Mouse (Mus musculus): ENCODE data around the gene Krt34. TPM values are rescaled to one million over a fixed set of nuclear protein-coding genes. Genes with fewer than 3 reads are reported as not detected.

The Krt34 gene
- polyA plus RNA-seq, 1 experiment from 2014 or later = not detected

- H3K4me1 ChIP-seq = no peaks in the 10 kb centered on the region
- ATAC-seq (ENCODE audit: insufficient number of reproducible peaks, insufficient read depth, low FRiP score, low TSS enrichment) = no peak
- no peak within 1 kb of the TSS for H3K27ac ChIP-seq
- no peaks in the 10 kb centered on the region for H3K36me3 ChIP-seq
- H3K4me2 ChIP-seq (replicated peaks) = 0 out of 2 replicates have a peak within 1 kb of the TSS, but pooled peaks have one; percentile 5
- no peak within 1 kb of the TSS for H3K4me3 ChIP-seq
- WGBS = 26% methylated on average over 26 of the region's 26 CpGs
- peaks cover 28% of the 10 kb centered on the region for H3K27me3 ChIP-seq
- no peaks in the 10 kb centered on the region for H3K9me3 ChIP-seq
- no peak within 1 kb of the TSS for H3K9ac ChIP-seq
These were observed 47.6 kb downstream of the Krt34 start, which contains the start of gene Krtap17-1 for GRCm38 (mm10) chr11:99993620-99994383. TSS of gene Krtap17-1 (minus strand) at chr11:99993994.

DNA sequence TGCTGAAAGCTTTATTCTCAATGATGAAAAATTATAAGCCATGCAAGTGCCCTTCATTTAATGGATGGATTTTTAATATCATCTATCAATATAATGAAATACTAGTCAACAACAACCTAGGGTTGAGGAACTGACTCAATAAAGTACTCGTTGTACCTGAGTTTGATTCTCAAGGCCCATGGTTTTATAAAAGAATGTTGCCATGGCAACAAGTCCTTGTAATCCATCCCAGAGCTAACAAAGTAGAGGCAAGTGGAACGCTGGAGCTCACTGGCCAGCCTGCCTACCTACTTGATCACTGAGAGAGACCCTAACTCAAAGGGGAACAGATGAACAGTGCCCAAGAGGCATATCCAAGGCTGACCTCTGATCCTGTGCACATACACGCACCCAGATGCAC lies 50.8 kb downstream of the Krt34 start:
- ATAC-seq (ENCODE audit: insufficient number of reproducible peaks, insufficient read depth, low FRiP score, low TSS enrichment) = no peak
- Histone ChIP-seq H3K27ac (no peak overlapping the region), H3K4me2 (replicated peaks) (no peak overlapping the region), H3K9me3 (no peaks in the 10 kb centered on the region), H3K36me3 (no peaks in the 10 kb centered on the region), H3K4me1 (no peaks in the 10 kb centered on the region), H3K4me3 (no peak overlapping the region), H3K27me3 (peaks cover 28% of the 10 kb centered on the region), H3K9ac (no peak overlapping the region)
- 82% methylated on average over 3 of the region's 3 CpGs for WGBS

DNA sequence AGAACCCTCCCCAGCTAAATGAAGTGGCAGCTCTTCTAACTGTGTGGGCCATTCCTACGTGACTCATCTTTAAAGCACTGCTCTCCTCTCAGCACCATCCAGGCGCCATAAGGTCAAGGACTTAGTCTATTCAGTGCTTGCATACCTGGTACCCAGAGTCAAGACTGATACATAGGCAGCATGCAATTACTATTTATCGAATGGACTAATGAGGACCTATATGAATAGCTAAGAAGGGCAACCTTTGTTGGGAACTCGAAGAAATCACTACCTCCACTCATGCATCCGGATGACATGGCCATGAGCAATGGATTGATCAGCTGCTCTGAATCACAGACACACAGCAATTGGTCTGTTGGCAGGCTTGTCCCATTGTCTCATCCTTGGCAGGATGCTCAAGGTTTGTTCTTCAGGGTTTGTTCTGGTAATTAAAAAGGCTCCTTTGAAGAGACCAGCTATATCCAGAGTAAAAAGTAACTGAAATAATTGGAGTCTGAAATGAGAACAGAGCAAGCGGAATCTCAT lies 51.4 kb downstream of the Krt34 start:
- Histone ChIP-seq H3K4me2 (replicated peaks) (no peak overlapping the region), H3K36me3 (no peaks in the 10 kb centered on the region), H3K27me3 (peaks cover 24% of the 10 kb centered on the region), H3K9me3 (no peaks in the 10 kb centered on the region), H3K4me3 (no peak overlapping the region), H3K4me1 (no peaks in the 10 kb centered on the region), H3K27ac (no peak overlapping the region), H3K9ac (no peak overlapping the region)
- no peak for ATAC-seq (ENCODE audit: insufficient number of reproducible peaks, insufficient read depth, low FRiP score, low TSS enrichment)
- 84% methylated on average over 6 of the region's 6 CpGs for WGBS

- Histone ChIP-seq H3K9me3 (no peaks in the 10 kb centered on the region), H3K27ac (no peak overlapping the region), H3K4me1 (no peaks in the 10 kb centered on the region), H3K27me3 (peaks cover 12% of the 10 kb centered on the region), H3K36me3 (no peaks in the 10 kb centered on the region), H3K4me3 (no peak overlapping the region), H3K9ac (no peak overlapping the region), H3K4me2 (replicated peaks) (no peak overlapping the region)
- 94% methylated on average over 3 of the region's 3 CpGs for WGBS
- ATAC-seq (ENCODE audit: insufficient number of reproducible peaks, insufficient read depth, low FRiP score, low TSS enrichment) = no peak
These were observed 52.8 kb downstream of the Krt34 start for GRCm38 (mm10) chr11:99988530-99988929.

Other genes starting within 250 kb of the Krt34 start
- gene Gm11596, start 248.1 kb downstream of the Krt34 start, polyA plus RNA-seq (2016; fragmentation: Nextera tagmentation; extraction: Ambion mirVana) = not detected in 2 replicates
- gene Gm11569, start 242.6 kb downstream of the Krt34 start, polyA plus RNA-seq (2016; fragmentation: Nextera tagmentation; extraction: Ambion mirVana) = not detected in 2 replicates
- gene Gm11554, start 237.1 kb downstream of the Krt34 start, polyA plus RNA-seq (2016; fragmentation: Nextera tagmentation; extraction: Ambion mirVana) = not detected in 2 replicates
- gene Krtap4-13, start 231.7 kb downstream of the Krt34 start, polyA plus RNA-seq (2016; fragmentation: Nextera tagmentation; extraction: Ambion mirVana) = not detected in 2 replicates
- not detected in 2 replicates for gene Gm11564, start 225.9 kb downstream of the Krt34 start, polyA plus RNA-seq (2016; fragmentation: Nextera tagmentation; extraction: Ambion mirVana)
- gene 2300003K06Rik, start 203.5 kb downstream of the Krt34 start, polyA plus RNA-seq (2016; fragmentation: Nextera tagmentation; extraction: Ambion mirVana) = not detected in 2 replicates
- not detected in 2 replicates for gene Krtap4-16, start 189.9 kb downstream of the Krt34 start, polyA plus RNA-seq (2016; fragmentation: Nextera tagmentation; extraction: Ambion mirVana)
- gene Gm11568, start 183.6 kb downstream of the Krt34 start, polyA plus RNA-seq (2016; fragmentation: Nextera tagmentation; extraction: Ambion mirVana) = not detected in 2 replicates
- gene Gm11559, start 177.1 kb downstream of the Krt34 start, polyA plus RNA-seq (2016; fragmentation: Nextera tagmentation; extraction: Ambion mirVana) = not detected in 2 replicates
- gene Krtap9-1, start 168.2 kb downstream of the Krt34 start, polyA plus RNA-seq (2016; fragmentation: Nextera tagmentation; extraction: Ambion mirVana) = not detected in 2 replicates
- not detected in 2 replicates for gene Gm11567, start 162.4 kb downstream of the Krt34 start, polyA plus RNA-seq (2016; fragmentation: Nextera tagmentation; extraction: Ambion mirVana)
- gene Krtap31-1, start 133.6 kb downstream of the Krt34 start, polyA plus RNA-seq (2016; fragmentation: Nextera tagmentation; extraction: Ambion mirVana) = not detected in 2 replicates
- gene Gm11565, start 126.8 kb downstream of the Krt34 start, polyA plus RNA-seq (2016; fragmentation: Nextera tagmentation; extraction: Ambion mirVana) = not detected in 2 replicates
- not detected in 2 replicates for gene Krtap31-2, start 105.3 kb downstream of the Krt34 start, polyA plus RNA-seq (2016; fragmentation: Nextera tagmentation; extraction: Ambion mirVana)
- not detected in 2 replicates for gene Krtap9-5, start 93.1 kb downstream of the Krt34 start, polyA plus RNA-seq (2016; fragmentation: Nextera tagmentation; extraction: Ambion mirVana)
- not detected in 2 replicates for gene Krtap29-1, start 62.5 kb downstream of the Krt34 start, polyA plus RNA-seq (2016; fragmentation: Nextera tagmentation; extraction: Ambion mirVana)
- gene Krtap16-1, start 55.0 kb downstream of the Krt34 start, polyA plus RNA-seq (2016; fragmentation: Nextera tagmentation; extraction: Ambion mirVana) = not detected in 2 replicates
- 0.29 TPM in 1 of 2 replicates, not detected in the other for gene Krtap17-1, start 47.6 kb downstream of the Krt34 start, polyA plus RNA-seq (2016; fragmentation: Nextera tagmentation; extraction: Ambion mirVana)
- gene Krt33a, start 25.3 kb downstream of the Krt34 start, polyA plus RNA-seq (2016; fragmentation: Nextera tagmentation; extraction: Ambion mirVana) = 0.15 TPM in 1 of 2 replicates, not detected in the other
- gene Krt33b, start 11.7 kb downstream of the Krt34 start, polyA plus RNA-seq (2016; fragmentation: Nextera tagmentation; extraction: Ambion mirVana) = 0.23 and 0.40 TPM in 2 replicates
- not detected in 2 replicates for gene Krt31, start 9.0 kb upstream of the Krt34 start, polyA plus RNA-seq (2016; fragmentation: Nextera tagmentation; extraction: Ambion mirVana)
- not detected in 2 replicates for gene Krt32, start 46.7 kb upstream of the Krt34 start, polyA plus RNA-seq (2016; fragmentation: Nextera tagmentation; extraction: Ambion mirVana)
- not detected in 2 replicates for gene Krt35, start 54.7 kb upstream of the Krt34 start, polyA plus RNA-seq (2016; fragmentation: Nextera tagmentation; extraction: Ambion mirVana)
- gene Krt36, start 64.1 kb upstream of the Krt34 start, polyA plus RNA-seq (2016; fragmentation: Nextera tagmentation; extraction: Ambion mirVana) = 0.09 TPM in 1 of 2 replicates, not detected in the other
- not detected in 2 replicates for gene Krt13, start 80.0 kb upstream of the Krt34 start, polyA plus RNA-seq (2016; fragmentation: Nextera tagmentation; extraction: Ambion mirVana)
- 73.4 and 93.1 TPM in 2 replicates for gene Krt15, start 94.4 kb upstream of the Krt34 start, polyA plus RNA-seq (2016; fragmentation: Nextera tagmentation; extraction: Ambion mirVana)
- gene Krt19, start 107.1 kb upstream of the Krt34 start, polyA plus RNA-seq (2016; fragmentation: Nextera tagmentation; extraction: Ambion mirVana) = 17.6 and 19.9 TPM in 2 replicates
- not detected in 2 replicates for gene Krt9, start 151.7 kb upstream of the Krt34 start, polyA plus RNA-seq (2016; fragmentation: Nextera tagmentation; extraction: Ambion mirVana)
- 110 and 120 TPM in 2 replicates for gene Krt14, start 166.0 kb upstream of the Krt34 start, polyA plus RNA-seq (2016; fragmentation: Nextera tagmentation; extraction: Ambion mirVana)
- not detected in 2 replicates for gene Krt16, start 207.3 kb upstream of the Krt34 start, polyA plus RNA-seq (2016; fragmentation: Nextera tagmentation; extraction: Ambion mirVana)
- gene Krt17, start 219.5 kb upstream of the Krt34 start, polyA plus RNA-seq (2016; fragmentation: Nextera tagmentation; extraction: Ambion mirVana) = 8.1 and 12.4 TPM in 2 replicates
- gene Krt42, start 228.3 kb upstream of the Krt34 start, polyA plus RNA-seq (2016; fragmentation: Nextera tagmentation; extraction: Ambion mirVana) = not detected in 2 replicates

Measured in embryonic facial prominence, embryonic 12.5 days (tissue).